Mouse (Mus musculus) cerebellum, postnatal 10 days (tissue): ENCODE measurements around the gene Nfib.

Source experiments
- DNase-seq, 2 experiments: peaks; one replicate each; pipeline ENCODE4 v3.0.0; 2021; ENCODE audit warnings: mixed read lengths in 2 of 2

The Nfib gene

DNA sequence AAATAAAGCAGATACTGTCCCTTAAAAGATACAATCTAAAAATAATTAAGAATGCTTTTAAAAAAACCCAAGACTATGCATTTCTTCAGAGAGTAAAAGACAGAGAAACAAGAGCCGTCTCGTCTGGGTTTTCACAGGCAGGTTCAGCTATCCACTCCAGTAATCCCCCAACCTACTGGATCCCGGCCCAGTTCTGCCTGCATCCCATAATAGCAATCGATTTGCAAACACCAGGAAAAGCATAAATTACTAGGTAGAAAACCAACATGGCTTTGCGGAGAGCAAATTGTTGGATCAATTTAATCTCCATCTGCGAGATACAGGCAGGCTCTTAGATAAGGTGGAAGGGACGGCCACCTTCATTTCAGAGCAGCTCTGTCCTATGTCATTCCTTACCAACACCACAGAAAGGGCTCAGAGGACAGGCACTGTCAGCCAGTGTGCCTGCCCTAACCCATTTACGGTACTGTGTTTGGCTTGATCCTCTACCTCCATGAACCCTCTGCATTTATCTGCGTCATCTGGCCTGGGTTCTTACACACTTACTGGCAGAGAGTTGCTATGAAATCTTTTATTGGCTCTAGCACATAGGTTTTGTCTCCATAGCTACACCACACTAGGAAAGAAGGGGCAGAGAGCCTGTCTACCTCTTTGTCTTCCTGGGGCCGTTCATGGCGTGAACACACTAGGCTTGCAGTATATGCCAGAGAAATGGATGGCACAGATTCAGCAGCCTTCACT lies 321.4 kb downstream of the Nfib start:
- DNase-seq, result peak; percentile 76 to 82

DNA sequence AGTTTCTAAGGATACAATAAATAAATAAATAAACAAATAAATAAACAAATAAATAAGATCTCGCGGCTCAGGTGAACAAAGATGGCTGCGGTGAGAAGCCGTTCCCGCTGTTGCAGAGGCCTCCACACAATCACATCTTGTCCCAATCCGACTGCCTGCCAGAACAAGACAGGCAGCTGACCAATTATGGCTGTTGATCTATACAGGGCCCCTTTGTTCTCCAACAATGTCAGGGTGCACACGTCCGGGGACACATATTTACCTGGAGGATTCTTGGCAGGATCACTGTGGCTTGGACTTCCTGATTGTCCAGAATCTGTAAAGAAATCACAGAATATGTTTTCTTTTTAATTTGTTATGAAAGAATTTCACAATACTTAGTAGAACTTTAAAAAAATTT lies 322.2 kb downstream of the Nfib start:
- DNase-seq, result no peak

DNA sequence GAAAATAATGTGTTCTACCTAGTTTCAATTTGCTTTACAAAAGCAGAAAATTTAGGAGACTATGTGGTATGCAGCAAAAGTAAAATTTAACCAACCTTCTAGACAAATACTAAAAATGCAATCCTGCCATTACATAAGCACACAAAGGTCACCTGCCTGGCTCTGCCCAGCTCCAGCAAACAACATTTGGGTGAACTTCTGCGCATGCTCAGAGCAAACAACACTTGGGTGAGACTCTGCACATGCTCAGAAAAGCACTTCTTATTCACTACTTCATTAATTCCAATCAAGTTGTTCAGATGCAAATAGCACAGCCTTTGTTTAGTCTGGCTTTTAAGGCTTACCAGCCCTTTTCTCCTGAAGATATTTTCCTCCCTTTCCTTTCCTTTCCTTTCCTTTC lies 323.8 kb downstream of the Nfib start:
- no peak for DNase-seq

DNA sequence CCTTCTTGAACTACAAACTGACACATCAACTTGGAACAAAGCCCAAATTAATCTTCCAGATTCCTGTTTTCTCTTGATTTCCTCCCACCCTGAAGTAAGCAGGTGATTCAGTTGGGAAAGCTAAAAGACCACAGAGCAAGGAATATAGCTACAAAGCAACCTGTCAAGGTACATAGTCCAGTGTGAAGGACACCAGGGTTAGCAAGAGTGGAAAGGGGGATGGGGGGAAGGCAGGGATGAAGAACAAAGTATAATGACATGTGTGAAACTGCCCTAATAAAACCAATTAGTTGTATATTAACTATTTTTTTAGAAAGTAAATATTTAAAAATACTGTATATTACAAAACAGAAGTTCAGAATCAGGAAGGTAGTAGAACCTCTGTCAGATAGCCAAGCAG lies 325.0 kb downstream of the Nfib start:
- no peak for DNase-seq

DNA sequence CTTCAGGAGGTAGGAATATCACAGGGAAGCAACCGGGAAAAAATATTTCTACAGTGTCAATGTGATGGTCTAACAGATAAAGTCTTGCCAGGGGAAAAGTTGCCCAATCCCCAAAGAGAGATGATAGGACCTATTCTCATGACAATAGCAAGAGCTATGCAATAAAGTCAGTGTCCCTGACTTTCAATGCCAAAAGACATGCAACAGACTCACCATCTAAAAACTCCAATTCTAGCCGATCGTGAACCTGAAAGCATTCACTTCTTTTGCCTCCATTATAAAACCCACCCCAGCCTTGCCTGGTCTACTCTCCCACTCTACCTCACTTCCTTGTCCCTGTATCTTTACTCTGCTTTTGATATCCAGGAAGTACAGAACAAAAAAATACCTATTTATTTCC lies 327.5 kb downstream of the Nfib start:
- DNase-seq, result no peak

DNA sequence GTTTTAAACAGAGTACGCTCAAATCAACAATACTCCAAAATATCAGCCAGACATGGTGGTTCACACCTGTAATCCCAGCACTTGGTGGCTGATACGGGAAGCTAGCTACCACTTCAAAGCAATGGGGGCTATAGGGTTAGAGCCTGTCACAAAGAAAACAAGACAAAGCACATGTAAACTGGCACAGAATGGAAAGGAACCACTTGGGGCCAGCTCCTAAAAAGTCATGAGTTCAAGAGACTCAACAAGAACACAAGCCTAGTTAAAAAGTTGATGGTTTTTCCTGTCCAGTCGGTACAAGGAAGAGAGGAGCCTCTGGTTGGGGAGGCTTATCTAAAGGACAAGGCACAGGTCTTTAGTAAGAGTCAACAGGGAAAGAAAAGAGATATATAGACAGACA lies 327.9 kb downstream of the Nfib start:
- no peak for DNase-seq

DNA sequence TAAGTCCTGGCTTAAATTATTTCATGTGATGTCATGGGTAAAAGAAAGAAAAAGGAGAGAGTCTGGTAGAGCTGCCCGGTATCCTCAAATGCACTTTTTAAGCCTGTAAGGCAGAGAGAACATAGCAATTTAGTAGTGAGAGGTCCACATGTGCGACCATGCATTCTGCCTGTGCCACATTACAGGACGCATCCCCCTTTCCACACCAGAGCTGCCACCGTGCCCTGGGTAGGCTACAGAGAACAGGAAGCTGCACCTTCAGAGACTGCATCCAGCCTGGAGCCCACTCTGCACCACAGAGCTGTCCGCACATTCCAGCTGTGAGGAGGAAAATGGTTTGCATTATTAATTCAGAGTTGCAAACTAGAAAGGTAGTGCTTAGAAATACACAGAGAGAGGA lies 331.0 kb downstream of the Nfib start:
- no peak for DNase-seq

DNA sequence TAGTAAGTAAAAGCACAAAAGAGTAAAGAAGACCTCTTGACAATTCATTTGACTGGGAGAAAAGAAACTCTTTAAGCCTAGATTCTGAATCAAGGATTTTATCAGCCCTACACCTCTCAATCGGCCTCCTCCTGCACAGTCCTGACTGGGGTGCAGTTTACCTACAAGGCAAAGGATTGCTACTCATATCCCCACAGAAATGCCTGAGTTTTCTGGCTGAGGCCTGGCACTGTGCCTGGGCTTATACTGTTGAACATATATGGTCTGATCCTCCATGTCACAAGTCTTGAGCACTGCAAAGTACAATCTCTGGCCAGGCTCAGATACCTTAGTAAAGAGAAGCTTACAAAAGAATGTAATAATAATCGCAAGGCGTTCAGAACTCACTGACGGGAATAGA lies 333.3 kb downstream of the Nfib start:
- no peak for DNase-seq

DNA sequence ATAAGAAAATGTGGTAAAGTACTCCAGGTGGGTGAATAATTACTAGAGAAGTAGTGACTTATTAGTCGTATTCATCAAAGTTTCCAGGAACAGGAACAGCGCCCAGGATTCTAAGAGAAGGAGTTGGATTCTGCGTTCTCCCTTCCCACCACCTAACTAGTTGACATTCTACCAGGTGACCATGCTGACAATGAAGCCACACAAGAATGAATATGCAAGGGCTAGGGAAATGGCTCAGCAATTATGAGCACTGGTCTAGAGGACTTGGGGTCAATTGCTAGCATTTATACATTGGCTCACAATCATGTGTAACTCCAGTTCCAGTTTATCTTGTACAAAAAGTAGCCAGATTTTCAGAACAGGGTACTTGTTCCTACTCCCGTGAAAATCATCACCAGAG lies 334.1 kb downstream of the Nfib start:
- DNase-seq, result no peak

DNA sequence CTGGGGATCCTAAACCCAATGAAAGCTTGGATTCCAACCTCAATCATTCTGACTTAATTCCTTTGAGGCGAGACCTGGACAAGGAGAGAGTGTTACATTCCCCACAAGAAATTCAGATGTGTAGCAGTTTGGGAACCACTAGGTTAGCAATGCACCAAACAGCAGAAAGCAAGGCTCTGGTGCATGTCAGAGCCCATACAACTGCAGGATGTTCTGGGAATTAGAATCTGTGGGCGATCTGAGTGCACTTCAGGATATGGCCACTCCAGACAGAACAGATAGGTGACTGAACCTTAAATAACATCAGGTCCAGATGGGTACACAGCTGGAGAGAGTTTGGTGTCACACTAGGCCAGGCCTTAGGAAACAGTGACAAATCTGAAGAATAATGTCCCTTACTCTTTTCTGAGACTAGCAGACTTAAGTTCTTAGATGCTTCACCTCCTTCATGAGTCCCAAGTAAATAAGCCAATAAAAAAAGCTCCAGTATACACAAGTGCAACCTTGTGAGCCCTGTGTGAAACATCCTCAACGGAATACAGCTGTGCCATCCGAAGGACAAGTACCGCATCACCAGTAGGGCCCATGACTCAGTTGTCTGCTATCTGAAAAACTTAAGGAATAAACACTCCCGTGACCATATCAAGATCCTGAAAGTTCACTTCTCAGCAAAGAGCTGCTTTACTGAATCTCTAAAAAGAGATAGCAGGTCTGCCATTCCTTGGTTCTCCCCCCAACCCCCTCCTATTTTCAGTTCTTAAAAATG lies 336.4 kb downstream of the Nfib start:
- no peak for DNase-seq

DNA sequence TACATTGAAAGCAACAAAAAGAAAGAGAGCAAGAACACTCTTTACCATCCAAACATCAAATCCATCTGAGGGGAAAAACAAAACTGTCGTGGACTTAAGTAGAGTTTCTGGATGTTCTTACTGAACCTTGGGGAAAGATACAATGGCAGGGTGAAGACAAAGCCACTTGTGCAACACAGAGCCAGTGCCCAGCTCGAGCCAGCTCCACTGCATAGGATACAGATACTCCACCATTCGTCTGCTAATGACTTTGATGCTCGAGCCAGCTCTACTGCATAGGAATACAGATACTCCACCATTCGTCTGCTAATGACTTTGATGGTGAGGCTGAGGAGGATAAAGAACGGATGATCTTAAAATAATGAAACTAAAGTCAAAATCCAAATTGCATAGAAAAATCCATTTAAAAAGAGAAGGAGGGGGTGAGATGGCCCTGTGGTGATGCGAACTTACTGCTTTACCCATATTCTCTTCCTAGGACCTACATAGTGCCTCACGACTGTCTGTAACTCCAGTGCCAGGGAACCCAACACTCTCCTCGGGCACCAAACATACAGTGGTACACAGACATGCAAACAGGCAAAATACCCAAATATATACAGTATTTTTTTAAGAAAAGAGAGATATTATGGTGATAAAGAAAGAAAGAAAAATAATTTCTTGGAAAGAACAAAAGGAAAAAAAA lies 337.3 kb downstream of the Nfib start:
- no peak for DNase-seq

DNA sequence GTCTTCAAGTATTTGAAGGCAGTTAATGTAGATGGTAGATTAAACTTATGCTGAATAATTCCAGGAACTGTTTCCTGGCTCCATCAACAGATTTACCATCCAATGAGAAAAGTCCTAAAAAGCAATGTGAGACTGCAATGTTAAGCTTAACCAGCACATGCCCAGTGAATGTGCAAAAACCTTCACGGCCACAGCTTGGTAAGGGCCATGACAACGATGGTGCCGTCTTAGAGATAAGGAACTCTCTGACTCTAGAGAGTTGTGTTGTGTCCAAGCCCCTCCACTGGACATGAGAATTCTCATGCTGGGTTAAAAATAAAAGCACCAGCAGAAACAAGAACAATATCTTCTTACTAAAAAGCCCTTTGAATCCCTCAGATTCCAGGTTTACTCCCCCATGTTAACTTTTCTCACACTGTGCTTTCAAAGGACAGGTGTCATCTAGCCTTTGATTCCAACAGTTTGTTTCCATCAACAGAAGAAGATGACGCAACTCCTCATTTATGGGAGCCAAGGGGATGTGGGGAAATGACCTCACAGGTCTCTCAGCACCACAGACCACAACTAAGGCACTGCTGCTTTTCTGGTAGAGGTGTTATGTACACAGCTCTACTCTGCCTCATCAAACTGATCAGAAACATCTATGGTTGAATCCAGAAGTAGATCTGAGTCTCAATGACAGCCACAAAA lies 340.7 kb downstream of the Nfib start:
- DNase-seq, result no peak

DNA sequence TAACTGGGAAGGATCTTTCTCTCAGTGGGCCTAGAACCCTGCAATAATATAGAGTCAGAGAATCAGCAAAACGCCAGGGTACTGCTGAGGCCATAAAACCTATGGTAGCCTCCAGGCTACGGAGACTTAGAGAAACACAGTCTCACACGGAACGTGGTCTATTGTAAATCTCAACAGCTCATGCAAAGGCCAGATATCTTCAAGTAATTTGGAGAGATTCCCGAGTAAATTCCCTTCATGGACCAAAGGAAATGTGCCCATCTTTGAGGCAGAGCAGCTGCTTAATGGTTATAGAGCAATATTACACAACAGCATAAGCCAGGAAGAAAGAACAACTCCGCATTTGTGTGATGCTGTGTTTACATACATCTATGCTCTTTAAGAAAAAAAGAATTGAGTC lies 341.6 kb downstream of the Nfib start:
- DNase-seq, result no peak

DNA sequence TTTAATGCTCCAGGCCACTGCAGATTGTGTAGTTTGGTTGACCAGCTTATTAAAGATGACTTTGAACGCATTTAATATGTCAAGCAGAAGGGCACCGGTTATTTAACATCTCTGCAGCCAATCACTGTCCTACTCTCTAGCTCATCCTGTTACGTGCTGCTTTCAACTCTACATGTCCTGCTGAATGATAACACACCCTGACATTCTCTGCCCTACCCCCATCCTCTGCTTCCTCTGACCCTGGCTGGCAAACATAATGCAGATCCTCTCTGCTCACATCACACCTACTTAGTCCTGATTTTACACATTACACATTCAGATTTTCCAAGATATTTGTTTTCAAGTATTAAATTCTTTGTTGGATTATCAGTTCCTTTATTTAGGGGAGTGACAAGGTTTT lies 343.3 kb downstream of the Nfib start:
- DNase-seq, result no peak

DNA sequence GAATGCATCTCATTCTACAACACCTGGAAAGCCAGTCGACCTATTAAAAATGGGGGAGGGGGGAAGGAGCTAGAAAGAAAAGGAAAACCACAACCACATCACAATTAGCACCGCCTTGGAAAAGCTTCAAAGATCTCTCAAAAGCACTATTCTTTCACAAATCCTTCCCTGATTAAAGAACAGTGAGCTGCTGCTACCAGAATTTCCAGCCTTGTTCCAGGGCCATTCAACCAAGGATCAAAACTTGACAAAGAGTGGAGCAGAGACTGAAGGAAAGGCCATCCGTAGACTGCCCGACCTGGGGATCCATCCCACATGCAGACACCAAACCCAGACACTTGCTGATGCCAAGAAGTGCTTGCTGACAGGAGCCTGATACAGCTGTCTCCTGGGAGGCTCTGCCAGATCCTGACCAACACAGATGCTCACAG lies 345.5 kb downstream of the Nfib start:
- DNase-seq, result peak; percentile 29 to 47

DNA sequence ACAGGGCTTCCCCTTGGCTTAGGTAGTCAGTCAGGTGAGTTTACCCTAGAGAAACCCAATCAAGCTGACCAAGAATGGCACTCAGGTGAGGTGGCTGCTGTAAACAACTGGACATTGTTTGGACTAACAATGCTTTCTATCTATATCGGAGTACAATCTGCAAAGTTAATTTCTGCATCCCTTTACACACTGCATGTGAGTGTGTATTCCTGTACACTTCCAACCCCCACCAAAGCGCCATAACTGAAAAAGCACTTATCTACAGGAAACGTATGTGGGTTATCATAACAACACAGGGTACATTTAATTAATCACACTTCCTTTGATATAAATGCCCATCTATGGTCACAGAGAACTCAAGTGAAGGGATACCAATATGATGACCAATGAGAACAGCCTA lies 346.4 kb downstream of the Nfib start:
- no peak for DNase-seq

DNA sequence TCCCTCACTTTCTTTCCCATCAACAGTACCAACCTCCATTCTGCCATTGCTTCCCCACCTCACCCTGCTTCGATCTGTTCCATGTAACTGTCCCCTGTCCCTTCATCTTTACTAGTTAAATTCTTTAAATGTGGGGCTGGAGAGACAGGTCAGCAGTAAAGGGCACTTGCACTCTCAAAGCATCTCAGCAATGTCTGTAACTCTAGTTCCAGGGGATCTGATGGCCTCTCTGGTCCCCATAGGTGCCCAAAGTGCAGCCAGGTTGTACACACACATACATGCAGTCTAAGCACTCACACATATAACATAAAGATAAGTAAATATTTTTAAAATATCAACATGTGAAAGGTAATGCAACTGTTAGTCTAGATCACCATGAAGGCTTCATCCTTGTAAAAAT lies 356.5 kb downstream of the Nfib start:
- DNase-seq, result no peak

DNA sequence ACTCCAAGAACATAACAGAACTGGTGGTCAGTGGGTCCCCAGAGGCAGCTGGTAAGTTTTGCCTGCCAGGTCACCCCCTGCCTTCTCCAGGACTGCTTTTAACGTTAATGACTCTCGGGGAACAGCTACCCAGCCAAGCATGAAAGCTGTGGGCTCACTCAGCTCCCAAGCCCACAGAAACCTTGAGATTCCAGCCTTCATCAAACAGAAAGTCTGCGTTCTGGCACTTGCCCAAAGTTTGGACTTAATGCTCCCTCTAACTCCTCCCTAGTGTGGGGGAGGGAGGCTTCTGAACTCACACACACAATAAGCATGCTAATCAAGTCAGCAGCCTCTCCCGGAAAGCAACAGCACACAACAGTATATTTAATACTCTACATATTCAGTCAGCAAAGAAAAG lies 360.8 kb downstream of the Nfib start:
- peak; percentile 51 to 66 for DNase-seq

DNA sequence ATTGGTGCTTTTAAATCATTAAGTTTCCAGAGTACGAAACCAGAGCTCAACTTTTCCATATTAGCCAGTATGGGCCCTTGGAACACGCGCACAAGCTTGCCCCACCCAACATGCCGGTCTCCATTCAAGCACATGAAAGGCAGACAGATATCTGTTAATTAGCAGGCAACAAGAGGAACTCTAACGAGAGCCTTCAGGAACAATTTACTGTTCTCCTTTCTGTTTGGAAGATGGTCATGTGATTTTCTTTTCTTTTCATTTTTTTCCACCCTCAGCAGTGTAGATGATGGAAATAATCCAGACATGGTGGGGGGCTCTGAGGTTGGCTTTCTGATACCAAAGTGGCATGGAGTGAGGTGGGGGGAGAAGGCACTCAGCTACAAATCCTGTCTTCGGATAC lies 361.3 kb downstream of the Nfib start:
- no peak for DNase-seq

DNA sequence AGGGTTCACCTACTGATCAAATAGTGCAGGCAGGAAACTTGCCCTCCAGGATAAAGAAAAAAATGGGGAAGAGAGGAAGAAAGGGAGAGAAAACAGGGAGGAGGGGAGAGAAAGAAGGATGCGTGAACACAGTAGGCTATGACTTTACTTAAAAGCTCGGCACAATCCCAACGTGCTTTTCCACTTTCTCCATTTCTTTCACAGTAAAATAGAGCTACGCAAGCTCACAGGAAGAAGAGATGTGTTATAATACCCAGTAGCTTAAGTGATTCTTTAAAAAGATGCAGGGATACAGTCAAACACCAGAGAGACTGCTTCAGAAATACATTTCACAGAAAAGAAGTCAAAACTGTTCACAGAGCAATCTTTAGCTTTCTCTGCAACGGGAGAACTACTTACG lies 366.6 kb downstream of the Nfib start:
- no peak for DNase-seq

DNA sequence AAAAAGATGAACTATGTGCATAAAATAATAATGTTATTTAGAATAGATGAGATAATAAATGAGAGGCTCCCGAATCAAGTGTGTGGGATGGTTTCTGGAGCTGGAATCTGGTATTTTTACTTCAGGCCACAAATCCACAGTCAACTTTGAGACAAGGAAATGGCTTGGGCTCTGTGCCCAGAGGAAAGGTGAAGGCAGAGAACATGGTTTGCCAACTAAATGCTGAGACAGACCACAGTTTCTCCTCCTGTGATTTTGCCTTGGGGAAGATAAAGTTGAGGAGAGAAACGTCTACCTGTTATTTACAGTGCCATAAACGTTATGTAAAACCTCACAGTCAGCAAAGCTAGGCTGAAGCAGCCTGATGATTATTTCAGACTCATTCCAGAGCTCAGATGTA lies 367.1 kb downstream of the Nfib start:
- peak; percentile 51 to 62 for DNase-seq

DNA sequence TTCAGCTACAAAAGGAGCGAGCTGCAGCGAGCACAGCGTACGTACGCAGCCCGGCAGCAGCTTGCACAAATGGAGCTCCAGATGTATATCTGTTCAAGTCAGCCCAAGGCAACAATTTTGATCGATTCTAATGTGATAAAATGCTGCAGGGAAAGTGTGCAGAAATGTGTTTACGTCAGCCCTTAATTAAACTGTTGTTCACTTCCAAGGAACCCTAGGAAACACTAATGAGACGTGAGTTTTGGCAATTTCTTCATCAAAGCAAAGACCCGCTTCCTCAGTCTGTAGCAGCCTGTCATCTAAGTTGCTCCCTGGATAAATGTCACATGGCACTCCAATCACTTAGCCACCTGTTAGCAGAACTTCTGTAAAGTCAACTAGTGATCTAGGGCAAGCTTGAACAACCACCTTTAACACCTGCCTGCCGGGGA lies 368.6 kb downstream of the Nfib start:
- DNase-seq, result no peak

DNA sequence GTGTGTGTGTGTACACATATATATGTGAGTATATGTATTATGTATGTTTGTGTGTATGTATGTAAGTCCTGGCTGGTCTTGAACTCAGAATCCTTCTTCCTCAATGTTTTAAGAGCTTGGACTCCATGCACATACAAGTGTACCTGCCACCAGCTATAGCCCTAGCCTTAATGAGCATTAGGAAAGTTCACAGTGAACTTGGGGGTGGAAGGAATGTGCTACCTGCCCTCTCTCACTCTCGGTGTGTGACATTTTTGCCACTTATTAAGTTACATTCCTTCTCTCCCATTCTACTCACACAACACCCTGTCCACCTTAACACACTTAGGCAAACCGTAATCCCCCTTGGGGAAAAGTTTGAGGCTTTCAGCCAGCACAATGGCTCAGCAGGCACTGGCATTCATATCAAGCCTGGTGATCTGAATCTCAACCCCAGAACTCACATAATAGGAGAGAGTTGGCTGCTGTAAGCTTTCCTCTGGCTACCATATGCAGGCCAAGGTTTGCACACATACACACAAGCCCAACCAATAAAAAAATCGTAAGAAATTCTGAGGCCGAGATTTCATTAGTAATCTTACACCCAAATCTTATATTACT lies 370.2 kb downstream of the Nfib start:
- peak in 1 of 2 experiments; percentile 44 for DNase-seq
